Mouse (Mus musculus) embryonic facial prominence, embryonic 14.5 days (tissue): ENCODE results near the gene Lrit2. TPM values are rescaled to one million over a fixed set of nuclear protein-coding genes. Genes with fewer than 3 reads are reported as not detected.

ENCODE experiments used
- ATAC-seq: fragments of 200-750 bp; cut with Nextera tagmentation; 2 replicates; pipeline ENCODE4 v1.8.0; 2017; ENCODE audit warnings: low read depth, moderate number of reproducible peaks, moderate TSS enrichment
- DNase-seq: peaks from one replicate; pipeline ENCODE4 v3.0.0-alpha.2; 2015; ENCODE audit warnings: low spot score
- H3K27ac ChIP-seq: fragments of 300-500 bp; sonication (generic); replicated peaks from 2 replicates; pipeline ENCODE4 v1.5.1; 2014; ENCODE audit warnings: low read depth, mild to moderate bottlenecking, low read length, moderate library complexity
- H3K27me3 ChIP-seq: fragments of 300-500 bp; sonication (generic); replicated peaks from 2 replicates; pipeline ENCODE4 v1.6.1; 2014; ENCODE audit warnings: low read length; ENCODE audit not compliant: control insufficient read depth, insufficient read depth
- H3K36me3 ChIP-seq: fragments of 300-500 bp; sonication (generic); 2 replicates; pipeline ENCODE4 v1.6.1; 2014; ENCODE audit warnings: low read length, mixed read lengths; ENCODE audit not compliant: control insufficient read depth, insufficient read depth
- H3K4me1 ChIP-seq: fragments of 300-500 bp; sonication (generic); 2 replicates; pipeline ENCODE4 v1.6.1; 2014; ENCODE audit warnings: antibody characterized with exemption, low read length; ENCODE audit not compliant: control insufficient read depth, insufficient read depth
- H3K4me2 ChIP-seq: fragments of 300-500 bp; sonication (generic); 2 replicates; pipeline ENCODE4 v1.6.1; 2014; ENCODE audit warnings: low read depth, mild to moderate bottlenecking, low read length, moderate library complexity, mixed read lengths
- H3K4me3 ChIP-seq: fragments of 300-500 bp; sonication (generic); 2 replicates; pipeline ENCODE4 v1.5.1; 2014; ENCODE audit warnings: low read depth, mild to moderate bottlenecking, low read length
- H3K9ac ChIP-seq: fragments of 300-500 bp; sonication (generic); 2 replicates; pipeline ENCODE4 v1.6.1; 2014; ENCODE audit warnings: low read depth, mild to moderate bottlenecking, low read length, moderate library complexity, mixed read lengths
- H3K9me3 ChIP-seq: fragments of 300-500 bp; sonication (generic); 2 replicates; pipeline ENCODE4 v1.6.1; 2016; ENCODE audit warnings: low read length; ENCODE audit not compliant: control insufficient read depth
- WGBS: fragments of 180-500 bp; shearing (Covaris S2); extraction: QIAGEN DNeasy Blood & Tissue Kit; methylation state at CpG from one replicate; pipeline ENCODE4 v1.1.7; 2014; 5-methylcytosine and 5-hydroxymethylcytosine counted together
- polyA plus RNA-seq: library from polyadenylated mRNA; unstranded; fragments of >200 nt; fragmentation: Nextera tagmentation; extraction: Ambion mirVana; gene quantifications from 2 replicates; pipeline ENCODE4 v1.2.1, GENCODE M21; 2014

Lrit2 gene
- polyA plus RNA-seq: 0.06 TPM in 1 of 2 replicates, not detected in the other

GRCm38 (mm10) chr14:37067629-37068028 lies at the start of gene Lrit2:
Gene Lrit2, plus strand, starts transcription at chr14:37067929.
- H3K4me1 ChIP-seq: no peaks in the 10 kb centered on the region
- DNase-seq (no peak), ATAC-seq (no peak)
- no peaks in the 10 kb centered on the region for H3K27me3 ChIP-seq
- WGBS: 78% methylated on average over 5 of the region's 5 CpGs
- H3K9ac ChIP-seq: no peak within 1 kb of the TSS
- H3K27ac ChIP-seq: no peak within 1 kb of the TSS
- H3K4me2 ChIP-seq: no peak within 1 kb of the TSS
- H3K36me3 ChIP-seq: no peaks in the 10 kb centered on the region
- H3K9me3 ChIP-seq: no peaks in the 10 kb centered on the region
- H3K4me3 ChIP-seq: no peak within 1 kb of the TSS

GRCm38 (mm10) chr14:37027248-37027933 lies 40.3 kb upstream of the Lrit2 start:
- no peaks in the 10 kb centered on the region for H3K4me1 ChIP-seq
- no peak overlapping the region for H3K4me3 ChIP-seq
- H3K4me2 ChIP-seq: no peak overlapping the region
- DNase-seq (no peak), ATAC-seq (no peak)
- no peak overlapping the region for H3K9ac ChIP-seq
- H3K9me3 ChIP-seq: no peaks in the 10 kb centered on the region
- H3K36me3 ChIP-seq: no peaks in the 10 kb centered on the region
- no peak overlapping the region for H3K27ac ChIP-seq
- 84% methylated on average over 4 of the region's 4 CpGs for WGBS
- no peaks in the 10 kb centered on the region for H3K27me3 ChIP-seq

GRCm38 (mm10) chr14:37027951-37028350 lies 39.8 kb upstream of the Lrit2 start:
- Histone ChIP-seq H3K27me3 (no peaks in the 10 kb centered on the region), H3K9me3 (no peaks in the 10 kb centered on the region), H3K4me2 (no peak overlapping the region), H3K9ac (no peak overlapping the region), H3K4me1 (no peaks in the 10 kb centered on the region), H3K4me3 (no peak overlapping the region), H3K27ac (no peak overlapping the region), H3K36me3 (no peaks in the 10 kb centered on the region)
- no peak for DNase-seq
- ATAC-seq: no peak
- whole genome bisulfite sequencing: 86% methylated on average over 3 of the region's 3 CpGs

GRCm38 (mm10) chr14:37028555-37028954 lies 39.2 kb upstream of the Lrit2 start:
- DNase-seq (no peak), ATAC-seq (no peak)
- Histone ChIP-seq H3K27ac (no peak overlapping the region), H3K4me1 (no peaks in the 10 kb centered on the region), H3K27me3 (no peaks in the 10 kb centered on the region), H3K9me3 (no peaks in the 10 kb centered on the region), H3K4me3 (no peak overlapping the region), H3K4me2 (no peak overlapping the region), H3K9ac (no peak overlapping the region), H3K36me3 (no peaks in the 10 kb centered on the region)
- WGBS: 81% methylated on average over 3 of the region's 3 CpGs

- H3K4me2 ChIP-seq: no peak overlapping the region
- H3K9me3 ChIP-seq: no peaks in the 10 kb centered on the region
- no peaks in the 10 kb centered on the region for H3K4me1 ChIP-seq
- peak; percentile 84 for DNase-seq
- no peaks in the 10 kb centered on the region for H3K27me3 ChIP-seq
- ATAC-seq: peak; percentile 88
- no peak overlapping the region for H3K27ac ChIP-seq
- WGBS: 66% methylated on average over 11 of the region's 11 CpGs
- H3K4me3 ChIP-seq: no peak overlapping the region
- no peaks in the 10 kb centered on the region for H3K36me3 ChIP-seq
- no peak overlapping the region for H3K9ac ChIP-seq
Observed at GRCm38 (mm10) chr14:37032481-37033104, 35.1 kb upstream of the Lrit2 start.

GRCm38 (mm10) chr14:37033241-37033640 lies 34.5 kb upstream of the Lrit2 start:
- no peak overlapping the region for H3K4me2 ChIP-seq
- DNase-seq (peak; percentile 75), ATAC-seq (0 out of 2 replicates have a peak, but pooled peaks have one; percentile 59)
- H3K4me1 ChIP-seq: no peaks in the 10 kb centered on the region
- no peak overlapping the region for H3K4me3 ChIP-seq
- WGBS: 21% methylated on average over 7 of the region's 7 CpGs
- no peak overlapping the region for H3K9ac ChIP-seq
- H3K27me3 ChIP-seq: no peaks in the 10 kb centered on the region
- H3K9me3 ChIP-seq: no peaks in the 10 kb centered on the region
- H3K27ac ChIP-seq: no peak overlapping the region
- H3K36me3 ChIP-seq: no peaks in the 10 kb centered on the region

- Histone ChIP-seq H3K9ac (no peak overlapping the region), H3K4me2 (no peak overlapping the region), H3K36me3 (no peaks in the 10 kb centered on the region), H3K9me3 (no peaks in the 10 kb centered on the region), H3K27me3 (no peaks in the 10 kb centered on the region), H3K4me3 (no peak overlapping the region), H3K27ac (no peak overlapping the region), H3K4me1 (no peaks in the 10 kb centered on the region)
- no peak for ATAC-seq
- whole genome bisulfite sequencing: 32% methylated on average over 5 of the region's 5 CpGs
- no peak for DNase-seq
Observed at GRCm38 (mm10) chr14:37034432-37034831, 33.3 kb upstream of the Lrit2 start.

- Histone ChIP-seq H3K4me3 (no peak within 1 kb of the TSS), H3K36me3 (no peaks in the 10 kb centered on the region), H3K27me3 (no peaks in the 10 kb centered on the region), H3K4me2 (no peak within 1 kb of the TSS), H3K9me3 (no peaks in the 10 kb centered on the region), H3K4me1 (no peaks in the 10 kb centered on the region), H3K9ac (no peak within 1 kb of the TSS), H3K27ac (no peak within 1 kb of the TSS)
- DNase-seq: peak; percentile 78
- WGBS: 68% methylated on average over 1 of the region's 1 CpGs
- ATAC-seq: peak; percentile 80
Observed at GRCm38 (mm10) chr14:37048914-37049410, 18.8 kb upstream of the Lrit2 start, which contains the start of gene Rgr. Gene Rgr, minus strand, starts transcription at chr14:37048964.
